Mouse (Mus musculus): ENCODE measurements around the gene 4930442H23Rik.

- TF ChIP-seq CTCF (IDR thresholded peaks at IDR 0.05; ENCODE audit: borderline replicate concordance, extremely low read depth, insufficient read depth, insufficient read length) = no peak
- TF ChIP-seq POLR2A (IDR thresholded peaks at IDR 0.05; ENCODE audit: borderline replicate concordance, extremely low read depth, insufficient read depth, insufficient read length, poor library complexity, severe bottlenecking) = no peak
These were observed 43.6 kb downstream of the 4930442H23Rik start for GRCm38 (mm10) chr10:81140005-81140404.

Data from brain, embryonic 14.5 days (tissue).